Mouse (Mus musculus): ENCODE results near the gene Acot8. TPM values are rescaled to one million over a fixed set of nuclear protein-coding genes. Genes with fewer than 3 reads are reported as not detected.

Acot8 gene
- polyA plus RNA-seq, 1 experiment = not detected

DNA sequence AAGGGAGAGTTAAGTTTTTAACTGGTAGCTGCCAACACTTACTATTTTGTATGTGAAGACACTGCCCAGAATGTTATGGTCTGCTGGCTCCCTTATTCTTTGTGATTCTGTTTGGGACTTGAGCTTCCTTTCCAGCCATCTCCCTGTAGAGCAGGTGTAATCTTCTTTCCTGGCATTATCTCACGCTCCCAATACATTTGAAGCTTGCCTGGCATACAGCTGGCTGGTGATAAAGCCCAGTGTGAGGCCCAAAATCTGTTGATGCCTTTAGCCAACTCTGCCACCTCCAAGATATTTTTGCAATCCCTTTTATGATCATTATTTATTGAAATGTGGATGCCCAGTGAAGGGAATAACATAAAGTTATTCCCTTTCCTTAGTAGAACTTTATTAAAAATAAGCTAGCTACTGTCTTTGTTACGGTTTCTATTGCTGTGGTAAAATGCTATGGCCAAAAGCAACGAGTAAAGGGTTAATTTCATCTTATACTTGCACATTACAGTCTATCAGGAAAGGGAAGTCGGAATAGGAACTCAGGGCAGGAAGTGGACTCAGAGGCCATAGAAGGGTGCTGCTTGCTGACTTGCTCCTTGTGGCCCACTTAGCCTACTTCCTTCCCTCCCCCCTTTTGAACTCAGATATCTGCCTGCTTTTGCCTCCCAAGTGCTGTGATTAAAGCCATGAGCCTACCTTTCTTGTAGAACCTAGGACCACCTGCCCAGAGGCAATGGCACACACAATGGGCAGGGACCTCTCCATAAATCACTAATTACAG, 44.4 kb downstream of the Acot8 start:
- 88% methylated on average over 4 of the region's 4 CpGs for WGBS
- Histone ChIP-seq H3K4me1 (ENCODE audit: control insufficient read depth, insufficient read depth, low read length) (no peaks in the 10 kb centered on the region), H3K27ac (ENCODE audit: insufficient read depth, low read depth, low read length) (no peak overlapping the region), H3K4me3 (ENCODE audit: insufficient read depth, low read depth, low read length) (no peak overlapping the region)
- TF ChIP-seq CTCF (IDR thresholded peaks at IDR 0.05; ENCODE audit: insufficient read depth, low read depth, low read length) = no peak
- TF ChIP-seq POLR2A (IDR thresholded peaks at IDR 0.05; ENCODE audit: insufficient read depth, low read depth, low read length) = no peak

DNA sequence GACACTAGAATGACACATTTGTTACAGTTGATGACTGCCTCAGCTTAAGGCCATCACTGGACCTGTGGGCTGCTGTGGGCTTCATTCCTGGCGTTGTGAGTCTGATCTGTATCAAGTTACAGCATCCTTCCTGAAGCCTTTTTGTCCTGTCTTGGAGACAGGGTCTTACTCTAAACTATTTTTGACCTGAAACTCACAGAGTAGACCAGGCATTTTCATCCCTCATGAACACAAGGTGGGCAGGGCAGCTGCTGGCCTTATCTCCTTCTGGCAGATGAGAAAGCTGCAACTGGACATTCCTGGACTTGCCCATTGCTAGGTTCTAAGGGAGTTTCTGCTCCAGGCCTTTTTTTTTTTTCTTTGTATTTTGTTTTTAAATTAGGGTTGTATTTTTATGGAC, 46.0 kb downstream of the Acot8 start:
- TF ChIP-seq POLR2A (IDR thresholded peaks at IDR 0.05; ENCODE audit: insufficient read depth, low read depth, low read length) (no peak), CTCF (IDR thresholded peaks at IDR 0.05; ENCODE audit: insufficient read depth, low read depth, low read length) (no peak)
- Histone ChIP-seq H3K4me1 (ENCODE audit: control insufficient read depth, insufficient read depth, low read length) (no peaks in the 10 kb centered on the region), H3K27ac (ENCODE audit: insufficient read depth, low read depth, low read length) (no peak overlapping the region), H3K4me3 (ENCODE audit: insufficient read depth, low read depth, low read length) (no peak overlapping the region)
- 82% methylated on average over 1 of the region's 1 CpGs for WGBS

DNA sequence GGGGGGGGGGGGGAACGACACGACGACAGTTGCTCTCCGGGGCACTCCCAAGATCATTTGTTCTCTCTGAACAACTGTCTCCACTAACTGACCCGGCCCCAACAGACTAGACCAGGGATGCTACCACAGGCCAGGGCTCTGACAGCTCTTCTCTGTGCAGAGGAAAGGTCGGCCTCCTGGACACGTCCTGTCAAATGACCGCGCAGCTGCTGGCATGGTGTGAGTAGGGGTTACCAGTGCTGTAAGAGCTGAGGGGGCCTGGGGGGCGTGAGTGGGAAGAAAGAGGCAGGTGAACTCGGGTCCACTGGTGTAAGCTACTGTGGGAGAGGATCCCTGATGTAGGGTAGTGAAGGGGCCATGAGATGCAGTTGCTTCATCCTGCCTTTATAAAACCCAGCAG, 46.8 kb downstream of the Acot8 start:
- H3K27ac ChIP-seq (ENCODE audit: insufficient read depth, low read depth, low read length) = no peak overlapping the region
- no peak overlapping the region for H3K4me3 ChIP-seq (ENCODE audit: insufficient read depth, low read depth, low read length)
- H3K4me1 ChIP-seq (ENCODE audit: control insufficient read depth, insufficient read depth, low read length) = no peaks in the 10 kb centered on the region
- 94% methylated on average over 11 of the region's 11 CpGs for WGBS
- TF ChIP-seq POLR2A (IDR thresholded peaks at IDR 0.05; ENCODE audit: insufficient read depth, low read depth, low read length) (no peak), CTCF (IDR thresholded peaks at IDR 0.05; ENCODE audit: insufficient read depth, low read depth, low read length) (no peak)

DNA sequence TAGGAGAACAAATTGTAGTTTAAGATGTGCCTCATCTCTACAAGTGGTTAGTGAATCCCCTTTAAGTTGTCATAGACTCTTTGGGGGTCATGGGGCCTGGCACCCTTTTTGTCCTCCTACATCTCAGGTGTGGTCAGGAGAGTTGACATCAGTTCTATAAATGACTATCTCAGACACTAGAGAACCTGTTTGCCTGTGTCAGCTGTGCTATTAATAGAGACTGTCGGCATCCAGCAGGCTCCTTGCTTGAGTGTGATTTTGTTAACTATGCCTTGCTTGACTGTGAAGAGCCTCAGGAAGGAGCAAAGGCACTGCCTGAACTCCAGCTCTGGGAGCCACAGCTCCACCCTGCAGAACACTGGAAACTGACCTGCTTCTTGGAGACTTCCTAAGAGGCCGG, 49.9 kb downstream of the Acot8 start:
- TF ChIP-seq CTCF (IDR thresholded peaks at IDR 0.05; ENCODE audit: insufficient read depth, low read depth, low read length) = no peak
- no peak for TF ChIP-seq POLR2A (IDR thresholded peaks at IDR 0.05; ENCODE audit: insufficient read depth, low read depth, low read length)
- Histone ChIP-seq H3K4me3 (ENCODE audit: insufficient read depth, low read depth, low read length) (no peak overlapping the region), H3K27ac (ENCODE audit: insufficient read depth, low read depth, low read length) (no peak overlapping the region), H3K4me1 (ENCODE audit: control insufficient read depth, insufficient read depth, low read length) (no peaks in the 10 kb centered on the region)
- 73% methylated on average over 2 of the region's 2 CpGs for WGBS

DNA sequence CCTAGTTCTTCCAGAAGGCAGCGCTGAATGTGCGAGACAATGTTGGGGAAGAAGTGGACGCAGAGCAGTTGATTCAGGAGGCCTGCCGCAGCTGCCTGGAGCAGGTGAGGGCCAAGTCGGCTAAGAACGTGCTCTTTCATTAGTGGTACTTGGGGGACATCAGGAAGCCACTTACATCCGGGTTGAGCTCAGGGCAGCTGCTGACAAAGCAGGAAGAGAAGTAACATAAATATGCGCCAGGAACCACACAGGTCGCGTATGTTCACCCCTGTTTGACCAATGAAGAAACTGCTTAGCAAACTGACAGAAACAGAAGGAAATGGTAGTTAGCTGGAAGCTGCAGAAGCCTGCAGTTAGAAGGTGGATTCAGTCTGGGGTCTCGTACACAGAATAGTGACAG, 50.6 kb downstream of the Acot8 start:
- Histone ChIP-seq H3K4me3 (ENCODE audit: insufficient read depth, low read depth, low read length) (no peak overlapping the region), H3K4me1 (ENCODE audit: control insufficient read depth, insufficient read depth, low read length) (no peaks in the 10 kb centered on the region), H3K27ac (ENCODE audit: insufficient read depth, low read depth, low read length) (no peak overlapping the region)
- TF ChIP-seq POLR2A (IDR thresholded peaks at IDR 0.05; ENCODE audit: insufficient read depth, low read depth, low read length) = no peak
- TF ChIP-seq CTCF (IDR thresholded peaks at IDR 0.05; ENCODE audit: insufficient read depth, low read depth, low read length) = no peak
- 90% methylated on average over 11 of the region's 11 CpGs for WGBS

DNA sequence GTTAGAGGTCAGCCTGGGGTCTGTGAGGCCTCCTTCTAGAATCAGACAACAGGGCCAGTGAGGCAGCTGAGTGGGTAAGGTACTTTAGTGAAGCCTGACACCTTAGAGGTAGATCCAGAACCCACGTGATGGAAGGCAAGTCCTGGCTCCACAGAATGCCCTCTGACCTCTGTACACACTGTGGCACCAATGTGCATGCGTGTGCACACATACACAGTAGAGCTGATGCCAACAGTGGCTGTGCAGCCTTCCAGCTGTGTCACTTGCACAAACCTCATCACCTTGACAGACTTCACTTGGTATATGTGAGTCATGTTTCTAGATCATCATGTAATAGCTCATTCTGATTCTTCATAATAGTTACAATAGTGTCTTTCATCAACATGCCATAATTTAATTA, 52.2 kb downstream of the Acot8 start:
- Histone ChIP-seq H3K4me3 (ENCODE audit: insufficient read depth, low read depth, low read length) (no peak overlapping the region), H3K4me1 (ENCODE audit: control insufficient read depth, insufficient read depth, low read length) (0 out of 2 replicates have a peak, but pooled peaks cover 1% of the 10 kb centered on the region), H3K27ac (ENCODE audit: insufficient read depth, low read depth, low read length) (no peak overlapping the region)
- WGBS = 92% methylated on average over 2 of the region's 2 CpGs
- TF ChIP-seq POLR2A (IDR thresholded peaks at IDR 0.05; ENCODE audit: insufficient read depth, low read depth, low read length) = no peak
- TF ChIP-seq CTCF (IDR thresholded peaks at IDR 0.05; ENCODE audit: insufficient read depth, low read depth, low read length) = no peak

DNA sequence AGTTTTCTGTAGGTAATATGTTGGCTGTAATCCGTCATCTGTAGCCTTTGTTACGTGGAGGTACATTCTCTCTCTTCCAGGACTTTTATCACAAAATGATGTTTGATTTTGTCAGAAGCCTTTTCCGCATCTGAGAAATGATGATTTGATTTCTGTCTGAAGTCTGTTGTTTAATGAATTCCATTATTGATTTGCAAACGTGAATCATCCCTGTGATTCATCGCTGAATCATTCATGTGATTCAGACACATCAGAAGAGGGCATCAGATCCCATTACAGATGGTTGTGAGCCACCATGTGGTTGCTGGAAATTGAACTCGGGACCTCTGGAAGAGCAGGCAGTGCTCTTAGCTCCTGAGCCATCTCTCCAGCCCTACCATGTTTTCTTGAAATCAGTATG, 55.7 kb downstream of the Acot8 start:
- Histone ChIP-seq H3K27ac (ENCODE audit: insufficient read depth, low read depth, low read length) (no peak overlapping the region), H3K4me3 (ENCODE audit: insufficient read depth, low read depth, low read length) (no peak overlapping the region), H3K4me1 (ENCODE audit: control insufficient read depth, insufficient read depth, low read length) (peaks cover 7% of the 10 kb centered on the region)
- TF ChIP-seq CTCF (IDR thresholded peaks at IDR 0.05; ENCODE audit: insufficient read depth, low read depth, low read length) (no peak), POLR2A (IDR thresholded peaks at IDR 0.05; ENCODE audit: insufficient read depth, low read depth, low read length) (no peak)
- 75% methylated on average over 6 of the region's 6 CpGs for WGBS

DNA sequence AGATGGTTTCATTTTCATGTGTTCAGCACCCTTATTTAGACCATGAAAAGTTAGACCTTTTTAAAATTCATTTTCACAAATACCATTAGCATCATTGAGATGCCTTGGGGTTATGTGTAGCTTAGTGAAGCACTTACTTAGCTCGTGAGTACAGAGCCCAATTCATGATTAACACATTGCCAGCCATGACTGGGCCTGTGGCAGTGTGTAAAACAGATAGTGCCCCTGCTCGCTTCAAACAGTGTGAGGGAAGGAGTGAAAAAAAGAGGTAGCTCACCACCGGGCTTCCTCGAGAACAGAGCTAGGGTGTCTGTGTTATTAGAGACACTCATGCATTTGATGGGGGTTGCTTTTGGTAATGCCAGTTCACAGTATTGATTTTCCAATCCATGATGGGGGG, 56.5 kb downstream of the Acot8 start:
- no peak overlapping the region for H3K4me3 ChIP-seq (ENCODE audit: insufficient read depth, low read depth, low read length)
- TF ChIP-seq CTCF (IDR thresholded peaks at IDR 0.05; ENCODE audit: insufficient read depth, low read depth, low read length) (no peak), POLR2A (IDR thresholded peaks at IDR 0.05; ENCODE audit: insufficient read depth, low read depth, low read length) (no peak)
- no peak overlapping the region for H3K27ac ChIP-seq (ENCODE audit: insufficient read depth, low read depth, low read length)
- 76% methylated on average over 4 of the region's 4 CpGs for WGBS
- peaks cover 7% of the 10 kb centered on the region for H3K4me1 ChIP-seq (ENCODE audit: control insufficient read depth, insufficient read depth, low read length)

DNA sequence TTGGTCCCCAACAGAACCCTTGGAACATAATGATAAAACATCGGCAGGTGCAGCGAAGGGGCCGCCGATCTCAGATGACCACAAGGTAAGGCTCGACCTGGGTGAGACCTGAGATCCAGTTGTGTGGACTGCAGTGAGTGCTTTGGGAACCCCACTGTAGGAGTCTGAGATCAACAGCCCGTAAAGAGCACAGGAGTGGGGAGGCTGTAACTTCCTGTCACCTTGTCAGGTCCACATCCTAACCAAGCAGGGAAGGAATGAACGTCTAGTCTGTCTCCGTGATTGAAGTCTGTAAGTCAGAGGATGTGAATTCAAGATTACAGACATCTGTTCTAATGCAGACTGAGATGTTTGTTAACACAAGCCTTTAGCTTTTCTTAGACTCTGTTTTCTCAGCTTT, 58.0 kb downstream of the Acot8 start:
- 50% methylated on average over 8 of the region's 8 CpGs for WGBS

More for the DNA sequence above, 58.0 kb downstream of the Acot8 start:
- Histone ChIP-seq H3K4me1 (ENCODE audit: control insufficient read depth, insufficient read depth, low read length) (peaks cover 7% of the 10 kb centered on the region), H3K4me3 (ENCODE audit: insufficient read depth, low read depth, low read length) (peak overlapping the region; percentile 99), H3K27ac (ENCODE audit: insufficient read depth, low read depth, low read length) (no peak overlapping the region)
- no peak for TF ChIP-seq POLR2A (IDR thresholded peaks at IDR 0.05; ENCODE audit: insufficient read depth, low read depth, low read length)
- TF ChIP-seq CTCF (IDR thresholded peaks at IDR 0.05; ENCODE audit: insufficient read depth, low read depth, low read length) = no peak

All from olfactory bulb, adult 2 months (tissue).